Mouse (Mus musculus) cortical plate, adult 2 months (tissue): ENCODE data around the gene Wap. TPM values are rescaled to one million over a fixed set of nuclear protein-coding genes. Genes with fewer than 3 reads are reported as not detected.
"Not testable (repeated sequence)": the region's sequence is repeated elsewhere in the genome, so short reads cannot be mapped to it uniquely, and the experiment has no call there.

Experiments
- H3K27ac ChIP-seq: fragments of 200-500 bp; 2 replicates; pipeline ENCODE4 v1.5.1; 2012; ENCODE audit warnings: low read length, control low read depth, inconsistent platforms; ENCODE audit not compliant: insufficient read depth
- H3K4me1 ChIP-seq: fragments of 200-500 bp; 2 replicates; pipeline ENCODE4 v1.6.1; 2011; ENCODE audit warnings: low read length; ENCODE audit not compliant: control insufficient read depth, insufficient read depth
- H3K4me3 ChIP-seq: fragments of 200-500 bp; 2 replicates; pipeline ENCODE4 v1.5.1; 2011; ENCODE audit warnings: mild to moderate bottlenecking, low read length, control low read depth; ENCODE audit not compliant: insufficient read depth
- CTCF ChIP-seq: fragments of 200-500 bp; IDR thresholded peaks from 2 replicates; pipeline ENCODE4 v1.5.1; 2011; ENCODE audit warnings: mild to moderate bottlenecking, control low read depth, low read length; ENCODE audit not compliant: insufficient read depth; ENCODE audit errors: extremely low read depth
- POLR2A ChIP-seq: fragments of 200-500 bp; IDR thresholded peaks from 2 replicates; pipeline ENCODE4 v1.6.1; 2011; ENCODE audit warnings: mild to moderate bottlenecking, low read length, control low read depth; ENCODE audit not compliant: insufficient read depth; ENCODE audit errors: extremely low read depth
- polyA plus RNA-seq: library from polyadenylated mRNA; depleted of rRNA; stranded (reverse); fragments of >200 nt; gene quantifications from 2 replicates; pipeline ENCODE4 v1.2.3, GENCODE M21; 2012

Wap gene
- polyA plus RNA-seq, 1 experiment = not detected

DNA sequence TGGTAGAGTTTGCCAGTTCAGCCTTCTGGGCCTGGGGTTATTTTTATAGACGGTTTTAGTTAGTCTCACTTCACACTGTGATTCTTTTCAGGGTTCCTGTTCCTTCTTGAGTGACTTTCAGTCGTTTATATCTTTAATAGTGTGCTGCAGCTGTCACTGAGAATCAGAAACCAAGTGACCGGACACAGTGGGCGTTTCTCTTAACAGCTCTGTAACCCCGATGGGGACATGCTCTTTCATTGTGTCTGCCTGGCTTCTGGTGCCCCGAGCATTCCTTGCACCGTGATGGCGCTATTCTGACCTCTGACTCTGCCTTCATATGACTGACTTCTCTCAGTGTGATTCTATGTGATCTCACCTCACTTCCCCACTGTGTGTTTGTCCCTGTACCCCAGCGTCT is 30.6 kb upstream of the Wap start:
- TF ChIP-seq CTCF = no peak
- no peak for TF ChIP-seq POLR2A
- H3K4me1 ChIP-seq = no peaks in the 10 kb centered on the region

GRCm38 (mm10) chr11:6666634-6667033 is 28.2 kb upstream of the Wap start:
- no peak overlapping the region for H3K4me3 ChIP-seq
- H3K27ac ChIP-seq = no peak overlapping the region
- TF ChIP-seq POLR2A (no peak), CTCF (no peak)
- no peaks in the 10 kb centered on the region for H3K4me1 ChIP-seq

More for the DNA sequence above, 30.6 kb upstream of the Wap start:
- no peak overlapping the region for H3K27ac ChIP-seq
- no peak overlapping the region for H3K4me3 ChIP-seq

GRCm38 (mm10) chr11:6661206-6661605 is 22.8 kb upstream of the Wap start:
- Histone ChIP-seq H3K4me3 (no peak overlapping the region), H3K27ac (no peak overlapping the region), H3K4me1 (no peaks in the 10 kb centered on the region; the same call in 1 of the 2 replicates)
- TF ChIP-seq POLR2A (no peak), CTCF (no peak)

- peak within 1 kb of the TSS; percentile 46 for H3K4me3 ChIP-seq
- no peak within 1 kb of the TSS for H3K27ac ChIP-seq
- TF ChIP-seq CTCF (no peak), POLR2A (no peak)
- H3K4me1 ChIP-seq = no peaks in the 10 kb centered on the region; the same call in 1 of the 2 replicates
These were observed 19.8 kb upstream of the Wap start, which contains the start of gene Ramp3 for GRCm38 (mm10) chr11:6658271-6658670. Ramp3 (plus strand) TSS chr11:6658521.

GRCm38 (mm10) chr11:6654903-6655302 is 16.5 kb upstream of the Wap start:
- Histone ChIP-seq H3K4me3 (no peak overlapping the region), H3K4me1 (no peaks in the 10 kb centered on the region; the same call in 1 of the 2 replicates), H3K27ac (no peak overlapping the region)
- no peak for TF ChIP-seq POLR2A
- peak; percentile 96 for TF ChIP-seq CTCF

GRCm38 (mm10) chr11:6652978-6653377 is 14.5 kb upstream of the Wap start:
- not testable (repeated sequence) for H3K4me1 ChIP-seq, H3K27ac ChIP-seq, H3K4me3 ChIP-seq
- TF ChIP-seq CTCF = 0 out of 2 replicates have a peak, but pooled peaks have one; percentile 5

DNA sequence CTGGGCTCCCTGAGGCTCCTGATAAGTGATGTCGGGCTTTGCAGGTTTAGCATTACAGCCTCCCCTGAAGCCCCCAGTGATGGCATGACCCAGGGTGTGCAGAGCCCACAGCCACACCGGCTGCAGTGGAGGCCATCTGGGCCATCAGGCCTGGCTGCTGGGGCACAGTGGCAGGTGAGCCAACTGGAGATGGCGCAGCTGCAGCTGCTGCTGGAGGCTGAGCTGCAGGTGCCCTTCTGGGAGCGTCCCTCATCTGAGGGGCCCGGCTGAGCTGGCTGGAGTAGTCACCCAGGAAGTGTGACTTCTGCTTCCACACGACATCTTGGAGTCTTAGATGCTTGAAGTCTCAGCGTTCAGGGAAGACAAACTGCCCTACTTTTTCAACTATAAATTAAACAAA is 12.1 kb upstream of the Wap start:
- no peaks in the 10 kb centered on the region for H3K4me1 ChIP-seq
- no peak overlapping the region for H3K27ac ChIP-seq
- H3K4me3 ChIP-seq = no peak overlapping the region
- TF ChIP-seq POLR2A = no peak
- no peak for TF ChIP-seq CTCF

- no peak overlapping the region for H3K27ac ChIP-seq
- H3K4me3 ChIP-seq = no peak overlapping the region
- H3K4me1 ChIP-seq = no peaks in the 10 kb centered on the region
- TF ChIP-seq CTCF (no peak), POLR2A (no peak)
These were observed 9.6 kb upstream of the Wap start for GRCm38 (mm10) chr11:6647831-6648724.

GRCm38 (mm10) chr11:6644566-6644965 is 6.1 kb upstream of the Wap start:
- Histone ChIP-seq H3K4me1 (no peaks in the 10 kb centered on the region), H3K27ac (no peak overlapping the region), H3K4me3 (no peak overlapping the region)
- TF ChIP-seq POLR2A (no peak), CTCF (no peak)

DNA sequence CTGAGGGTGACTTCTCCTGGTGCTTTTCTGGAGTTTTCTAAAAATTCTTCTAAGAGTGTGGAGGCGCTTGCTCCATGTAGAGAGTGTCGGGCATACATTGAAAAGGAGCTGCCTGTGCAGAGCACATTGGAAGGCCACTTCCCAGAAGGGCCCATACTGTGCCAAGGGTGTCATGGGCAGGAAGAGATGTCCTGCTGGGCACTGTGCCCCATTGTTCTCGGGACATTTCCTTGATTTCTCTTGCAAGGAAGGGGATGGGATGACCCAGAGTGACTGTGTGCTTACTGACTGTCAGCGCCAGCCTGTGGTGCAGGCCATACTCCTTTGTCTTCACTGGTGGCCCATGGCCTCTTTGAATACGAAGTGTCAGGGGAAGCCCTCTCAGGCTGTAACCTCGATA is 635 bp upstream of the Wap start:
- Histone ChIP-seq H3K4me3 (no peak overlapping the region), H3K27ac (no peak overlapping the region)
- TF ChIP-seq POLR2A (no peak), CTCF (no peak)

More for the DNA sequence above, 635 bp upstream of the Wap start:
- H3K4me1 ChIP-seq = no peaks in the 10 kb centered on the region
